In the genomic region with DNA sequence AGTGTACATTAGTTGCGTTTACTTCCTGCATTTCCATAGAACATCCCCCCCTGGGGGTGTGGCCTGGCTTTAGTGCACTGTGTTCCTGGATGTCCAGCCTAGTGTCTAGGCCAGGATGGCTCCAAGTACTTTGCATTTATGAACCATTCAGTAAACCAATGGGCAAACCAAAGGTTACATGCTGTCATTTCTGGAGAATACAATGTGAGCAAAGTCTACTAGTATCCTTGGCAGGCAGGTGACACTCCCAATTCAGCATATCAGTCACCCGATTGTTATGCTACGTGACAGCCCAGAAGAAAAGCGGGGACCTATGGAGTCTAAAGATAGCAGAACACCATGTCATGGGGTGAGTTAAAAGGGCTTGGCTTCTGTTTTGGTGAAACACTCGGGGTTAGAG, we compare ENCODE assay signal across 17 mouse cellular contexts.
DNase-seq lines count a peak whose midpoint lies in the region; ATAC-seq lines count a peak whose summit lies in the region.
"Had no signal": no experiment of that assay in that cellular context is flagged by ENCODE, and none has a peak within 500 bp of the region (broad histone marks: within the 10 kb centered on the region; RNA-seq: fewer than 3 reads in every experiment).

No protein-coding gene starts in this region.

- no peak overlapping the region for H3K4me3 ChIP-seq in heart, embryonic 12.5 days
- no peak overlapping the region for H3K4me3 ChIP-seq in intestine, embryonic 16.5 days (ENCODE audit: low read length)
- H3K4me3 ChIP-seq: forebrain, embryonic 12.5 days had no signal

- DNase-seq in heart, adult 8-10 months (ENCODE audit: low spot score) = peak; percentile 58
- DNase-seq in heart, postnatal 36 days = no peak
- no peak for DNase-seq in right cerebral cortex, adult 18-20 months
- no peak for DNase-seq in right cerebral cortex, postnatal 36 days (ENCODE audit: low spot score in 2 of 2)
- DNase-seq: B cell, adult 2 months; cerebellum, adult 2 months; left cerebral cortex, postnatal 4 days; lung, adult 18-20 months; lung, postnatal 4 days; midbrain, embryonic 14.5 days; right cerebral cortex, postnatal 14 days had no signal

- intact Hi-C loops in heart, postnatal 36 days (cut with DNase I) = no loop called here

- peak; percentile 56; the same call in 1 of the 2 replicates for ATAC-seq in heart, embryonic 12.5 days (ENCODE audit: insufficient number of reproducible peaks, low FRiP score)
- ATAC-seq in intestine, embryonic 16.5 days = peak; percentile 92
- ATAC-seq in megakaryocyte-erythroid progenitor cell, adult 5-6 weeks (replicated peaks; ENCODE audit: low FRiP score, low TSS enrichment, poor library complexity, severe bottlenecking) = peak; percentile 87
- ATAC-seq in monocyte, adult 5-6 weeks (replicated peaks; ENCODE audit: insufficient number of reproducible peaks, low FRiP score, low TSS enrichment, poor library complexity, severe bottlenecking) = no peak
- ATAC-seq: hindbrain, embryonic 16.5 days had no signal

- H3K4me1 ChIP-seq in heart, embryonic 12.5 days (replicated peaks) = peaks cover 52% of the 10 kb centered on the region
- peaks cover 8% of the 10 kb centered on the region; the same call in 1 of the 2 replicates for H3K4me1 ChIP-seq in intestine, embryonic 16.5 days (ENCODE audit: control insufficient read depth, insufficient read depth, low read length)
- H3K4me1 ChIP-seq: forebrain, embryonic 12.5 days had no signal

- H3K27ac ChIP-seq in heart, embryonic 12.5 days (ENCODE audit: poor library complexity, severe bottlenecking) = no peak overlapping the region
- peak overlapping the region; percentile 81 for H3K27ac ChIP-seq in intestine, embryonic 16.5 days (ENCODE audit: low read length)
- H3K27ac ChIP-seq: forebrain, embryonic 12.5 days had no signal

- no peaks in the 10 kb centered on the region for H3K9me3 ChIP-seq in heart, embryonic 12.5 days (replicated peaks)
- H3K9me3 ChIP-seq in intestine, embryonic 16.5 days (ENCODE audit: control insufficient read depth, low read length) = no peaks in the 10 kb centered on the region
- H3K9me3 ChIP-seq: forebrain, embryonic 12.5 days had no signal

- H3K9ac ChIP-seq in heart, embryonic 12.5 days = no peak overlapping the region
- no peak overlapping the region for H3K9ac ChIP-seq in intestine, embryonic 16.5 days (ENCODE audit: low read depth, low read length)
- H3K9ac ChIP-seq: forebrain, embryonic 12.5 days had no signal

- WGBS in heart, embryonic 12.5 days = 46% methylated on average over 5 of the region's 5 CpGs
- 66% methylated on average over 5 of the region's 5 CpGs for WGBS in intestine, embryonic 16.5 days

- H3K27me3 ChIP-seq in heart, embryonic 12.5 days (replicated peaks) = no peaks in the 10 kb centered on the region
- H3K27me3 ChIP-seq in intestine, embryonic 16.5 days (replicated peaks; ENCODE audit: control insufficient read depth, insufficient read depth, low read length) = no peaks in the 10 kb centered on the region
- H3K27me3 ChIP-seq: forebrain, embryonic 12.5 days had no signal

- H3K36me3 ChIP-seq in heart, embryonic 12.5 days = no peaks in the 10 kb centered on the region
- no peaks in the 10 kb centered on the region for H3K36me3 ChIP-seq in intestine, embryonic 16.5 days (ENCODE audit: control insufficient read depth, insufficient read depth, low read length)
- H3K36me3 ChIP-seq: forebrain, embryonic 12.5 days had no signal

- no peak overlapping the region for H3K4me2 ChIP-seq in heart, embryonic 12.5 days
- peak overlapping the region; percentile 12; the same call in 1 of the 2 replicates for H3K4me2 ChIP-seq in intestine, embryonic 16.5 days (ENCODE audit: low read depth, low read length)
- H3K4me2 ChIP-seq: forebrain, embryonic 12.5 days had no signal
